Mouse (Mus musculus): Measurements from ENCODE around the gene Sprr1b. TPM values are rescaled to one million over a fixed set of nuclear protein-coding genes. Genes with fewer than 3 reads are reported as not detected.
"Not testable (repeated sequence)": the region's sequence is repeated elsewhere in the genome, so short reads cannot be mapped to it uniquely, and the experiment has no call there.

Sprr1b gene
- polyA plus RNA-seq (2012; rRNA removed): not detected in 2 replicates

DNA sequence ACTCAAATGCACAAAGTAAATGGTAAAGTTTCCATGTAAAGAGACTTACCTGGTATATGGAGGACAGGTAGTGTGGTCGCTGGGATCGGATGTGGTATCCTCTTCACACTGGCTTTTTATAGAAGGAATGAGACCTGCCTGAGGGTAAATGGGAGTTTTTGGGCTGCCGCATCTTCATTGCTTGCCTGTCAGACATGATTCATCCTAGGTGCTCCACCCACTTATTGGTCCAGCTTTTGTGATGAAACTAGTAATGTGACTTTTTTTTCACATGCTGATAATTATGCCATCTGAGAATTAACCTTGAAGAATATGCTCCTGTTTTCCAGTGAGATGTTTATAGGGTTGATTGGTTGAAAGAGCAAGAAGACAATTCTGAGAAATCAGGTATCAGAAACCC is at the start of gene Sprr1b:
Sprr1b (minus strand) TSS at position 101 of the 400 bp plus-strand sequence.
- DNase-seq (ENCODE audit: low read depth): no peak

DNA sequence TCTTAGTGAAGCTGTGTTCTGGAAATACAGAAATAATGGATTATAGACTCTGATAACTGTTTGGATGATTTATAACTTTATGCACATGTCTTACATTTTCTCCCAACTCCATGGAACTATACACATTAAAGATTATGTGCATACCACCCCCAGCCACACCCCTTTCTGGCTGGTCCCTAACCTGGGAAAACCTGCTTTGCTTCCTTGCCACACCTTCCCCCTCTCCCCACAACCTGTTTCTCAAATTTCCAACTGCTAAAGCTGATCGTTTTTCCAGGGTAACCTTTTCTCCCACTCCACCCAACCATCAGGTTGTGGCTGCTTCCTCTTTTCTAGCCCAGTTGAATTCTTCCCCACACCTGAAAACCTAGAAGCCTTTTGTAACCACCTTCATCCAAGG is 47.7 kb upstream of the Sprr1b start:
- DNase-seq (ENCODE audit: low read depth): no peak

GRCm38 (mm10) chr3:92485863-92486262 is 47.3 kb upstream of the Sprr1b start, which contains the start of gene Sprr1a:
Sprr1a (minus strand) TSS chr3:92485895.
- no peak for DNase-seq (ENCODE audit: low read depth)

DNA sequence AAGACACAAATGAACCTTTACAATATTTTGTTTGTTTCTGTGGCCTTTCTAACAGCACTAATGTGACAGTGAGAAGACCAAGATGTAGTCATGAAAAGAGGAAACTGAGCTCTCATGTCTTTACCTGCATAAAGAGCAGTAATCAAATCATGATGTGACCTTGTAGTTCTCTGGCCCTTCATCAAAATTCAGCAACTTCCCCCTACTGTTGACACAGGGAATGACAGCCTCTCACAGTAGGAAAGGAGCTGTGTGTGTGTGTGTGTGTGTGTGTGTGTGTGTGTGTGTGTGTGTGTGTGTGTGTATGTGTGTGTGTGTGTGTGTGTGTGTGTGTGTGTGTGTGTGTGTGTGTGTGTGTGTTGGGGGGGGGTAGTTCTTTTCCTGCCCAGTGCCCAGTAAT is 42.7 kb upstream of the Sprr1b start:
- not testable (repeated sequence) for DNase-seq (ENCODE audit: low read depth)

- DNase-seq (ENCODE audit: low read depth): no peak
Measured at GRCm38 (mm10) chr3:92470111-92470510, 31.5 kb upstream of the Sprr1b start.

- no peak for DNase-seq (ENCODE audit: low read depth)
Measured at GRCm38 (mm10) chr3:92467424-92467823, 28.8 kb upstream of the Sprr1b start.

GRCm38 (mm10) chr3:92466576-92466975 is 28.0 kb upstream of the Sprr1b start:
- no peak for DNase-seq (ENCODE audit: low read depth)

- no peak for DNase-seq (ENCODE audit: low read depth)
Measured at GRCm38 (mm10) chr3:92458620-92459019, 20.0 kb upstream of the Sprr1b start, which contains the start of gene Sprr3. Sprr3 (minus strand) TSS chr3:92458720.

DNA sequence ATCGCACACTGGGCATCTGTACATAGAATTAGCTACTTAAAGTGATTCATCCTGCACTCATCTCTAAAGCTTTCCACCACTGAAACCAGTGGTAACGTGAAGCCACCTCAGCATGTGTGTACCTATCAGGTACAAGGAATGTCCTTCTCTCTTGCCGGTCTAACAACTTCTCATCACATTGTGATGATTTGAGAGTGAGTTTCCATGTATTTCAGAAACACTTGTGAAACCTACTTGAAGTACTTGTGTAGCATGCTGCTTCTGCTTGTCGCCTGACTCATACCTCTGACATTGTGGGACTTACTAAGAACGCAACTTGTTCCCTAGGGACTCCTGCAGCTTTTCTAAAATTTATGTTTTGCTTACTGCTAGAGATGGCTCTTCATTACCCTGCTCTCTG is 16.6 kb upstream of the Sprr1b start:
- no peak for DNase-seq (ENCODE audit: low read depth)

GRCm38 (mm10) chr3:92440177-92440576 is 1.6 kb upstream of the Sprr1b start:
- peak; percentile 4 for DNase-seq (ENCODE audit: low read depth)

GRCm38 (mm10) chr3:92432282-92432681 is 6.3 kb downstream of the Sprr1b start, which contains the start of gene Sprr2k:
Sprr2k (plus strand) TSS chr3:92432582.
- no peak for DNase-seq (ENCODE audit: low read depth)

GRCm38 (mm10) chr3:92429323-92429722 is 9.3 kb downstream of the Sprr1b start, which contains the start of gene Gm9774:
Gm9774 (minus strand) TSS chr3:92429423.
- no peak for DNase-seq (ENCODE audit: low read depth)

GRCm38 (mm10) chr3:92417782-92418181 is 20.8 kb downstream of the Sprr1b start, which contains the start of gene Sprr2j-ps:
Sprr2j-ps (plus strand) TSS chr3:92418082.
- DNase-seq (ENCODE audit: low read depth): no peak

DNA sequence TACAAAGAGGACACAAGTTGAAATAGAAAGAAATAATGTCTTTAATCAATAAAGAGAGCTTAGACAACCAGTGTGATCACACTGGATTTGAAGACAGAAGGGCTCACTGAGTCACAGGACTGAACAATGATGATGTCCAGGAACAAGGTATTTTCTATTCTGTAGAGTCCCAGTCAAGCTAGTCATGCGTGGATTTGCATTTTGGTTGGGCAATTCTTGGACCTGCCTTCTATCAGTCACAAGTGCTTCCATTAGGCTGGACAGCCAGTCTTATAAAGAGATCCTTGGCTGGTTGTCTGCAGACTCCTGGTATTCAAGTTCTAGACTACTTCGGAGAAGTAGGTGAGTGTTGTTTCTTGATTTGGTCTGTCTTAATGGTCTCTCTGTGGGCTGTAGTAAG is 30.9 kb downstream of the Sprr1b start, which contains the start of gene Sprr2i:
Sprr2i (plus strand) TSS at position 301 of the 400 bp plus-strand sequence.
- DNase-seq (ENCODE audit: low read depth): no peak

DNA sequence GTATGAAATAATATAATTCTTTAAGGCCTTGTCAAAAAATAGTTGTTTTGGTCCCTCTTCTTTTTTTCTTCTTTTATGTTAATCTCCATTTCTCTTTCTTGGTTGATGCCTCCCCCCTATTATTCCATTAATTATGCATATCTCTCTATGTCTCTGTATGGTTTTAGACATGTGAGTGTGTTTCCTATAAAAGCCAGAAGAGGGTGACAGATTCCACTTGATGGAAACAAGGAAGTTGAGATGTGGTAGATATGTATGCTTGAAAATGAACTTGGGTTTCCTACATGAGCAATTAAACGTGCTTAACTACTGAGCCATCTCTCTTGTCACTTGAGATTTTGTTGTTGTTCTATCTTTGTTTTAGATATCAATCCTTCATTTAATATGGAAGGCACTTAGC is 44.3 kb downstream of the Sprr1b start:
- DNase-seq (ENCODE audit: low read depth): no peak

Other genes starting within 250 kb of the Sprr1b start
- gene Sprr2a1, start 223.0 kb downstream of the Sprr1b start, polyA plus RNA-seq (2012; rRNA removed): 0.09 TPM in 1 of 2 replicates, not detected in the other
- gene Sprr2a2, start 222.9 kb downstream of the Sprr1b start, polyA plus RNA-seq (2012; rRNA removed): 3.7 and 5.4 TPM in 2 replicates
- 0.42 TPM in 1 of 2 replicates, not detected in the other for gene Sprr2a3, start 153.4 kb downstream of the Sprr1b start, polyA plus RNA-seq (2012; rRNA removed)
- 0.18 TPM in 1 of 2 replicates, not detected in the other for gene Sprr2b, start 122.2 kb downstream of the Sprr1b start, polyA plus RNA-seq (2012; rRNA removed)
- not detected in 2 replicates for gene Sprr2d, start 99.6 kb downstream of the Sprr1b start, polyA plus RNA-seq (2012; rRNA removed)
- gene Sprr2e, start 86.6 kb downstream of the Sprr1b start, polyA plus RNA-seq (2012; rRNA removed): not detected in 2 replicates
- 0.25 TPM in 1 of 2 replicates, not detected in the other for gene Sprr2f, start 73.6 kb downstream of the Sprr1b start, polyA plus RNA-seq (2012; rRNA removed)
- gene Sprr2h, start 53.1 kb downstream of the Sprr1b start, polyA plus RNA-seq (2012; rRNA removed): not detected in 2 replicates
- not detected in 2 replicates for gene Sprr2i, start 30.8 kb downstream of the Sprr1b start, polyA plus RNA-seq (2012; rRNA removed)
- not detected in 2 replicates for gene Sprr2j-ps, start 20.7 kb downstream of the Sprr1b start, polyA plus RNA-seq (2012; rRNA removed)
- 6.2 and 7.4 TPM in 2 replicates for gene Gm9774, start 9.4 kb downstream of the Sprr1b start, polyA plus RNA-seq (2012; rRNA removed)
- gene Sprr2k, start 6.2 kb downstream of the Sprr1b start, polyA plus RNA-seq (2012; rRNA removed): not detected in 2 replicates
- gene Sprr3, start 19.9 kb upstream of the Sprr1b start, polyA plus RNA-seq (2012; rRNA removed): not detected in 2 replicates
- 0.28 TPM in 1 of 2 replicates, not detected in the other for gene Sprr1a, start 47.1 kb upstream of the Sprr1b start, polyA plus RNA-seq (2012; rRNA removed)
- gene Sprr4, start 61.7 kb upstream of the Sprr1b start, polyA plus RNA-seq (2012; rRNA removed): not detected in 2 replicates
- not detected in 2 replicates for gene 2310046K23Rik, start 95.7 kb upstream of the Sprr1b start, polyA plus RNA-seq (2012; rRNA removed)
- not detected in 2 replicates for gene Ivl, start 134.9 kb upstream of the Sprr1b start, polyA plus RNA-seq (2012; rRNA removed)
- gene Smcp, start 150.2 kb upstream of the Sprr1b start, polyA plus RNA-seq (2012; rRNA removed): 27.9 and 30.2 TPM in 2 replicates
- gene 2210017I01Rik, start 168.7 kb upstream of the Sprr1b start, polyA plus RNA-seq (2012; rRNA removed): not detected in 2 replicates
- gene Lce6a, start 182.9 kb upstream of the Sprr1b start, polyA plus RNA-seq (2012; rRNA removed): 0.45 TPM in 1 of 2 replicates, not detected in the other
- not detected in 2 replicates for gene Lce1a1, start 209.5 kb upstream of the Sprr1b start, polyA plus RNA-seq (2012; rRNA removed)
- not detected in 2 replicates for gene Lce1b, start 218.1 kb upstream of the Sprr1b start, polyA plus RNA-seq (2012; rRNA removed)
- gene Lce1a2, start 231.5 kb upstream of the Sprr1b start, polyA plus RNA-seq (2012; rRNA removed): not detected in 2 replicates
- gene Lce1c, start 240.5 kb upstream of the Sprr1b start, polyA plus RNA-seq (2012; rRNA removed): not detected in 2 replicates
- gene Lce1d, start 248.4 kb upstream of the Sprr1b start, polyA plus RNA-seq (2012; rRNA removed): not detected in 2 replicates

All from gonadal fat pad, adult 2 months (tissue).